Comparison of ENCODE assay signal across 13 mouse cellular contexts in genomic region chr4:139014793-139015192, GRCm38 (mm10). TPM values are rescaled to one million over a fixed set of nuclear protein-coding genes. Genes with fewer than 3 reads are reported as not detected.
A peak's percentile ranks its signal among the peaks of the same experiment; 100 is the strongest.
DNase-seq lines count a peak whose midpoint lies in the region; TF ChIP-seq lines count a peak whose summit lies in the region.
"Had no signal": no experiment of that assay in that cellular context is flagged by ENCODE, and none has a peak within 500 bp of the region (broad histone marks: within the 10 kb centered on the region; RNA-seq: fewer than 3 reads in every experiment).

No protein-coding gene starts in this region.

- no peaks in the 10 kb centered on the region for H3K27me3 ChIP-seq in hindbrain, embryonic 10.5 days (ENCODE audit: insufficient read depth, poor library complexity, severe bottlenecking)
- H3K27me3 ChIP-seq: embryonic facial prominence, embryonic 15.5 days had no signal

- H3K27ac ChIP-seq in gastrocnemius, adult 2 months = no peak overlapping the region
- H3K27ac ChIP-seq in cortical plate, adult 2 months (ENCODE audit: insufficient read depth, low read length) = no peak overlapping the region
- no peak overlapping the region for H3K27ac ChIP-seq in hindbrain, embryonic 10.5 days
- H3K27ac ChIP-seq: embryonic facial prominence, embryonic 15.5 days had no signal

- no peaks in the 10 kb centered on the region for H3K4me1 ChIP-seq in lung, adult 2 months (ENCODE audit: control insufficient read depth, insufficient read depth, low read length)
- H3K4me1 ChIP-seq in cortical plate, adult 2 months (ENCODE audit: control insufficient read depth, insufficient read depth, low read length) = no peaks in the 10 kb centered on the region
- H3K4me1 ChIP-seq in hindbrain, embryonic 10.5 days (replicated peaks) = peaks cover 5% of the 10 kb centered on the region; the same call in 1 of the 2 replicates
- H3K4me1 ChIP-seq: embryonic facial prominence, embryonic 15.5 days had no signal

- peaks cover 6% of the 10 kb centered on the region; the same call in 1 of the 2 replicates for H3K9me3 ChIP-seq in hindbrain, embryonic 10.5 days
- H3K9me3 ChIP-seq: embryonic facial prominence, embryonic 15.5 days had no signal

- peak; percentile 53 for TF ChIP-seq CTCF in gastrocnemius, adult 2 months (IDR thresholded peaks at IDR 0.05)
- peak; percentile 47; the same call in 1 of the 2 replicates for TF ChIP-seq CTCF in lung, adult 2 months (IDR thresholded peaks at IDR 0.05; ENCODE audit: insufficient read depth, low read length)
- TF ChIP-seq CTCF in cortical plate, adult 2 months (IDR thresholded peaks at IDR 0.05; ENCODE audit: extremely low read depth, insufficient read depth, low read length) = peak; percentile 25

- 84% methylated on average over 6 of the region's 6 CpGs for WGBS in lung, adult 2 months
- 79% methylated on average over 6 of the region's 6 CpGs for WGBS in hindbrain, embryonic 10.5 days

- DNase-seq in gastrocnemius, adult 2 months = no peak
- DNase-seq in gastrocnemius, postnatal 36 days = no peak
- no peak for DNase-seq in lung, adult 2 months
- DNase-seq in lung, postnatal 4 days = no peak
- peak; percentile 17 for DNase-seq in CD4-positive helper T cell, adult 2 months (ENCODE audit: low read depth, low spot score)
- no peak for DNase-seq in hindbrain, embryonic 10.5 days (ENCODE audit: low spot score)
- no peak for DNase-seq in right cerebral cortex, postnatal 36 days (ENCODE audit: low spot score in 2 of 2)
- DNase-seq: adrenal gland, postnatal 14 days; heart, postnatal 10 days had no signal

- intact Hi-C loops in gastrocnemius, adult 2 months (cut with DNase I) = loop anchor here (2.0 kb wide), 1 partner anchor 94 kb away; no protein-coding TSS in a partner anchor
- intact Hi-C loops in gastrocnemius, postnatal 36 days (cut with DNase I) = no loop called here

- H3K4me3 ChIP-seq in gastrocnemius, adult 2 months = no peak overlapping the region
- H3K4me3 ChIP-seq in lung, adult 2 months (replicated peaks; ENCODE audit: extremely low read depth, low read depth, low read length) = no peak overlapping the region
- H3K4me3 ChIP-seq in cortical plate, adult 2 months (ENCODE audit: insufficient read depth, low read length) = no peak overlapping the region
- H3K4me3 ChIP-seq in hindbrain, embryonic 10.5 days = no peak overlapping the region
- H3K4me3 ChIP-seq: embryonic facial prominence, embryonic 15.5 days had no signal

- TF ChIP-seq POLR2A in lung, adult 2 months (IDR thresholded peaks at IDR 0.05; ENCODE audit: borderline replicate concordance, extremely low read depth, low read depth, low read length) = no peak
- TF ChIP-seq POLR2A in cortical plate, adult 2 months (IDR thresholded peaks at IDR 0.05; ENCODE audit: extremely low read depth, insufficient read depth, low read length) = no peak

- no peaks in the 10 kb centered on the region for H3K36me3 ChIP-seq in hindbrain, embryonic 10.5 days
- H3K36me3 ChIP-seq: embryonic facial prominence, embryonic 15.5 days had no signal

RNA-seq across cellular contexts. Expression of gene Tmco4, which starts 42.1 kb away (rescaled TPM):
- total RNA-seq in gastrocnemius, adult 2 months (2021) = 1 to 10 TPM; 7.5 to 7.6 TPM
- total RNA-seq in gastrocnemius, postnatal 36 days (2021) = 1 to 10 TPM; 4.0 to 6.1 TPM
- 14.7 and 15.1 TPM in 2 replicates for polyA plus RNA-seq in lung, adult 2 months (2012; rRNA removed)
- 2.6 and 3.4 TPM in 2 replicates for polyA plus RNA-seq in cortical plate, adult 2 months (2012; rRNA removed)
- 0.70 and 1.1 TPM in 2 replicates for polyA plus RNA-seq in hindbrain, embryonic 10.5 days (2016; fragmentation: Nextera tagmentation; extraction: Ambion mirVana)

RNA-seq across cellular contexts. Expression of gene Rnf186, which starts 47.9 kb away (rescaled TPM):
- not detected for total RNA-seq in gastrocnemius, adult 2 months (2021)
- total RNA-seq in gastrocnemius, postnatal 36 days (2021) = not detected
- polyA plus RNA-seq in lung, adult 2 months (2012; rRNA removed) = 74.5 and 93.5 TPM in 2 replicates
- not detected in 2 replicates for polyA plus RNA-seq in cortical plate, adult 2 months (2012; rRNA removed)
- not detected in 2 replicates for polyA plus RNA-seq in hindbrain, embryonic 10.5 days (2016; fragmentation: Nextera tagmentation; extraction: Ambion mirVana)
- total RNA-seq: adrenal gland, postnatal 14 days; heart, postnatal 10 days; left cerebral cortex, postnatal 14 days had no signal
- polyA plus RNA-seq: neural tube, embryonic 11.5 days had no signal

Comparison
In these comparisons a context has a peak if more than half of its experiments do, and no peak if none do; other contexts are left out.
1. RNA of gene Rnf186, which starts 47.9 kb away (polyA plus RNA-seq): 74.5 to 93.5 TPM in lung, adult 2 months; not detected in cortical plate, adult 2 months and not detected in hindbrain, embryonic 10.5 days; every median in the first group is over 10 times any median in the second.
2. Peak in every context shown above with its lines, with median percentiles within 50 percentile points of each other: CTCF ChIP-seq.